Mouse (Mus musculus) G1E (cell line): ENCODE measurements around the gene Polr3gl.

ENCODE experiments used
- CTCF ChIP-seq: IDR thresholded peaks from 2 replicates; pipeline ENCODE4 v1.5.1; 2012; ENCODE audit warnings: low read depth, low read length, inconsistent platforms, mixed read lengths
- GATA1 ChIP-seq: IDR thresholded peaks from 2 replicates; pipeline ENCODE4 v1.6.1; 2012; ENCODE audit warnings: borderline replicate concordance, low read length, inconsistent platforms, mixed read lengths
- POLR2AphosphoS5 ChIP-seq: IDR thresholded peaks from 2 replicates; pipeline ENCODE4 v1.6.1; 2012; ENCODE audit warnings: low read depth, low read length, inconsistent platforms; ENCODE audit not compliant: insufficient replicate concordance
- TAL1 ChIP-seq: conservative IDR thresholded peaks from 2 replicates; pipeline ENCODE4 v1.6.1; 2012; ENCODE audit warnings: low read depth, low read length, inconsistent platforms, mixed read lengths

DNA sequence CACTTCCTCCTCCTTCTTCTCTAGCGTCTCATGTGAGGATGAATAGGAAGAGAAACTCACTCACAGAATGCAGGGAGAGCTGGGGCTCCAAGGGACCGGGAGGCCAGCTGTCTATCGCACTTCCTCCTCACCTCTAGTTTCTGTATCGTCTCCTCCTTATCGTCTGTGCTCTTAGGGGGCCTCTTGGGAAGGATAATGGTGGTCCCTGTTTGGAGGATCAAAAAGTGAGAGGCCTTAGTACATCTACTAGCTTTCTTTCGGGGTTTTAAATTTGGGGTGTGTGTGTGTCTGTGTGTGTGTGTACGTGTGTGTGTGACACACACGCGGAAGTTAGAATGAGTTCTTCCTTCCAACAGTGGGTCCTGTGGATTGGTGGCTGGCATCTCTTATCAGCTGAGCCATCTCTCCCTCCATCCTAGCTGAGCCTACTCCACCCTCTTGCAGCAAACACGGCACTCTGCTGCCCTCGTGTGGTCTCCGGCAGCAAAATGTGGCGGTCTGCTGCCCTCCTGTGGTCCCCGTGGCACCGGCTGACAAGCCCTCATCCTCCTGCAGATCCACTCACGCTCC is 14.0 kb downstream of the Polr3gl start:
- TF ChIP-seq CTCF = peak; percentile 96
- no peak for TF ChIP-seq POLR2AphosphoS5
- TF ChIP-seq GATA1 = no peak
- TF ChIP-seq TAL1 = no peak
